Mouse (Mus musculus) limb, embryonic 13.5 days (tissue): ENCODE measurements around the gene Sowahc. TPM values are rescaled to one million over a fixed set of nuclear protein-coding genes. Genes with fewer than 3 reads are reported as not detected.
A peak's percentile ranks its signal among the peaks of the same experiment; 100 is the strongest.

Experiments
- ATAC-seq: fragments of 200-750 bp; cut with Nextera tagmentation; 2 replicates; pipeline ENCODE4 v1.8.0; 2017; ENCODE audit warnings: low read depth, moderate number of reproducible peaks, moderate TSS enrichment; ENCODE audit not compliant: low FRiP score
- H3K27ac ChIP-seq: fragments of 300-500 bp; sonication (generic); 2 replicates; pipeline ENCODE4 v1.5.1; 2015; ENCODE audit warnings: inconsistent platforms, mild to moderate bottlenecking, moderate library complexity
- H3K27me3 ChIP-seq: fragments of 300-500 bp; sonication (generic); 2 replicates; pipeline ENCODE4 v1.6.1; 2015; ENCODE audit warnings: mild to moderate bottlenecking, inconsistent platforms
- H3K36me3 ChIP-seq: fragments of 300-500 bp; sonication (generic); 2 replicates; pipeline ENCODE4 v1.6.1; 2015; ENCODE audit warnings: inconsistent platforms, mild to moderate bottlenecking, moderate library complexity
- H3K4me1 ChIP-seq: fragments of 300-500 bp; sonication (generic); 2 replicates; pipeline ENCODE4 v1.6.1; 2015; ENCODE audit warnings: inconsistent platforms
- H3K4me2 ChIP-seq: fragments of 300-500 bp; sonication (generic); replicated peaks from 2 replicates; pipeline ENCODE4 v1.6.1; 2015; ENCODE audit warnings: inconsistent platforms, mild to moderate bottlenecking, moderate library complexity
- H3K4me3 ChIP-seq: fragments of 300-500 bp; sonication (generic); 2 replicates; pipeline ENCODE4 v1.5.1; 2015; ENCODE audit warnings: moderate library complexity, mild to moderate bottlenecking, inconsistent platforms
- H3K9ac ChIP-seq: fragments of 300-500 bp; sonication (generic); 2 replicates; pipeline ENCODE4 v1.6.1; 2015; ENCODE audit warnings: mild to moderate bottlenecking, inconsistent platforms
- H3K9me3 ChIP-seq: fragments of 300-500 bp; sonication (generic); 2 replicates; pipeline ENCODE4 v1.6.1; 2016; ENCODE audit warnings: inconsistent platforms
- WGBS: fragments of 180-500 bp; shearing (Covaris S2); methylation state at CpG from one replicate; pipeline ENCODE4 v1.1.7; 2015; 5-methylcytosine and 5-hydroxymethylcytosine counted together
- polyA plus RNA-seq: library from polyadenylated mRNA; unstranded; fragments of >200 nt; fragmentation: Nextera tagmentation; extraction: Ambion mirVana; gene quantifications from 2 replicates; pipeline ENCODE4 v1.2.1, GENCODE M21; 2015

Sowahc gene
- 14.1 and 15.6 TPM in 2 replicates for polyA plus RNA-seq

GRCm38 (mm10) chr10:59221473-59222270 is at the start of gene Sowahc, which contains the start of gene Sept10:
Gene Sowahc, plus strand, starts transcription at chr10:59221953.
Gene Sept10, minus strand, starts transcription at chr10:59221847.
- WGBS: under 1% methylated on average over 74 of the region's 84 CpGs
- Histone ChIP-seq H3K9me3 (no peaks in the 10 kb centered on the region), H3K4me1 (peaks cover 19% of the 10 kb centered on the region), H3K4me2 (peak within 1 kb of the TSS; percentile 99), H3K9ac (peak within 1 kb of the TSS; percentile 87), H3K4me3 (peak within 1 kb of the TSS; percentile 82), H3K27ac (peak within 1 kb of the TSS; percentile 89), H3K27me3 (no peaks in the 10 kb centered on the region), H3K36me3 (no peaks in the 10 kb centered on the region)
- ATAC-seq: peak; percentile 95

GRCm38 (mm10) chr10:59172539-59172938 is 49.2 kb upstream of the Sowahc start:
- no peak overlapping the region for H3K9ac ChIP-seq
- H3K9me3 ChIP-seq: no peaks in the 10 kb centered on the region
- WGBS: 88% methylated on average over 1 of the region's 1 CpGs
- ATAC-seq: no peak
- no peaks in the 10 kb centered on the region for H3K27me3 ChIP-seq
- H3K27ac ChIP-seq: no peak overlapping the region
- no peak overlapping the region for H3K4me3 ChIP-seq
- no peaks in the 10 kb centered on the region for H3K4me1 ChIP-seq
- peaks cover 18% of the 10 kb centered on the region for H3K36me3 ChIP-seq
- no peak overlapping the region for H3K4me2 ChIP-seq

GRCm38 (mm10) chr10:59179620-59180019 is 42.1 kb upstream of the Sowahc start:
- WGBS: 79% methylated on average over 3 of the region's 3 CpGs
- no peak for ATAC-seq
- H3K4me1 ChIP-seq: no peaks in the 10 kb centered on the region
- no peak overlapping the region for H3K9ac ChIP-seq
- H3K4me3 ChIP-seq: no peak overlapping the region
- no peak overlapping the region for H3K27ac ChIP-seq
- H3K36me3 ChIP-seq: peaks cover 18% of the 10 kb centered on the region
- no peak overlapping the region for H3K4me2 ChIP-seq
- H3K9me3 ChIP-seq: no peaks in the 10 kb centered on the region
- H3K27me3 ChIP-seq: no peaks in the 10 kb centered on the region

- Histone ChIP-seq H3K27ac (no peak overlapping the region), H3K4me1 (no peaks in the 10 kb centered on the region), H3K9ac (no peak overlapping the region), H3K27me3 (no peaks in the 10 kb centered on the region), H3K9me3 (no peaks in the 10 kb centered on the region), H3K4me3 (no peak overlapping the region), H3K4me2 (no peak overlapping the region), H3K36me3 (peaks cover 18% of the 10 kb centered on the region)
- ATAC-seq: no peak
- WGBS: 78% methylated on average over 3 of the region's 3 CpGs
These were observed 39.4 kb upstream of the Sowahc start for GRCm38 (mm10) chr10:59182306-59182705.

GRCm38 (mm10) chr10:59194891-59195290 is 26.9 kb upstream of the Sowahc start:
- peaks cover 13% of the 10 kb centered on the region for H3K36me3 ChIP-seq
- no peaks in the 10 kb centered on the region for H3K27me3 ChIP-seq
- 0 out of 2 replicates have a peak, but pooled peaks have one; percentile 40 for ATAC-seq
- no peak overlapping the region for H3K9ac ChIP-seq
- 48% methylated on average over 5 of the region's 5 CpGs for WGBS
- peaks cover 11% of the 10 kb centered on the region for H3K4me1 ChIP-seq
- no peak overlapping the region for H3K4me2 ChIP-seq
- no peaks in the 10 kb centered on the region for H3K9me3 ChIP-seq
- no peak overlapping the region for H3K27ac ChIP-seq
- H3K4me3 ChIP-seq: no peak overlapping the region

GRCm38 (mm10) chr10:59196763-59197162 is 25.0 kb upstream of the Sowahc start:
- ATAC-seq: no peak
- H3K9me3 ChIP-seq: no peaks in the 10 kb centered on the region
- H3K4me1 ChIP-seq: peaks cover 11% of the 10 kb centered on the region
- H3K36me3 ChIP-seq: no peaks in the 10 kb centered on the region
- H3K27ac ChIP-seq: no peak overlapping the region
- H3K9ac ChIP-seq: no peak overlapping the region
- WGBS: 82% methylated on average over 3 of the region's 3 CpGs
- H3K4me2 ChIP-seq: no peak overlapping the region
- no peak overlapping the region for H3K4me3 ChIP-seq
- no peaks in the 10 kb centered on the region for H3K27me3 ChIP-seq

GRCm38 (mm10) chr10:59200011-59200410 is 21.7 kb upstream of the Sowahc start:
- Histone ChIP-seq H3K9ac (no peak overlapping the region), H3K9me3 (no peaks in the 10 kb centered on the region), H3K4me3 (no peak overlapping the region), H3K27ac (no peak overlapping the region), H3K4me1 (peaks cover 9% of the 10 kb centered on the region), H3K36me3 (no peaks in the 10 kb centered on the region; the same call in 1 of the 2 replicates), H3K4me2 (no peak overlapping the region), H3K27me3 (no peaks in the 10 kb centered on the region)
- no peak for ATAC-seq

- no peak for ATAC-seq
- no peaks in the 10 kb centered on the region for H3K9me3 ChIP-seq
- H3K4me3 ChIP-seq: peak overlapping the region; percentile 82
- no peaks in the 10 kb centered on the region for H3K36me3 ChIP-seq
- WGBS: 1% methylated on average over 39 of the region's 39 CpGs
- H3K27me3 ChIP-seq: no peaks in the 10 kb centered on the region
- H3K9ac ChIP-seq: peak overlapping the region; percentile 87
- H3K4me1 ChIP-seq: peaks cover 19% of the 10 kb centered on the region
- peak overlapping the region; percentile 89 for H3K27ac ChIP-seq
- peak overlapping the region; percentile 99 for H3K4me2 ChIP-seq
These were observed 805 bp upstream of the Sowahc start for GRCm38 (mm10) chr10:59220824-59221472.

- Histone ChIP-seq H3K9me3 (no peaks in the 10 kb centered on the region), H3K4me2 (peak overlapping the region; percentile 99), H3K4me3 (peak overlapping the region; percentile 82), H3K27ac (peak overlapping the region; percentile 89), H3K9ac (peak overlapping the region; percentile 87), H3K4me1 (peaks cover 19% of the 10 kb centered on the region), H3K36me3 (no peaks in the 10 kb centered on the region), H3K27me3 (no peaks in the 10 kb centered on the region)
- no peak for ATAC-seq
- 3% methylated on average over 49 of the region's 49 CpGs for WGBS
These were observed 733 bp downstream of the Sowahc start for GRCm38 (mm10) chr10:59222271-59223101.

- H3K9ac ChIP-seq: peak overlapping the region; percentile 87
- no peak for ATAC-seq
- 46% methylated on average over 14 of the region's 14 CpGs for WGBS
These were observed 1.5 kb downstream of the Sowahc start for GRCm38 (mm10) chr10:59223301-59223700.

GRCm38 (mm10) chr10:59223890-59224289 is 2.1 kb downstream of the Sowahc start:
- no peak for ATAC-seq
- Histone ChIP-seq H3K36me3 (no peaks in the 10 kb centered on the region), H3K27me3 (no peaks in the 10 kb centered on the region), H3K9me3 (no peaks in the 10 kb centered on the region), H3K4me3 (peak overlapping the region; percentile 82), H3K4me2 (peak overlapping the region; percentile 99), H3K27ac (no peak overlapping the region), H3K9ac (no peak overlapping the region), H3K4me1 (peaks cover 19% of the 10 kb centered on the region)
- 55% methylated on average over 4 of the region's 4 CpGs for WGBS

More at GRCm38 (mm10) chr10:59223301-59223700, 1.5 kb downstream of the Sowahc start:
- Histone ChIP-seq H3K9me3 (no peaks in the 10 kb centered on the region), H3K4me2 (peak overlapping the region; percentile 99), H3K4me1 (peaks cover 19% of the 10 kb centered on the region), H3K27me3 (no peaks in the 10 kb centered on the region), H3K36me3 (no peaks in the 10 kb centered on the region), H3K4me3 (peak overlapping the region; percentile 82), H3K27ac (no peak overlapping the region)

GRCm38 (mm10) chr10:59225137-59225536 is 3.4 kb downstream of the Sowahc start:
- no peak overlapping the region for H3K9ac ChIP-seq
- peak overlapping the region; percentile 30 for H3K4me2 ChIP-seq
- no peaks in the 10 kb centered on the region for H3K27me3 ChIP-seq
- no peak overlapping the region for H3K27ac ChIP-seq
- no peak overlapping the region for H3K4me3 ChIP-seq
- no peak for ATAC-seq
- H3K36me3 ChIP-seq: no peaks in the 10 kb centered on the region
- WGBS: 87% methylated on average over 2 of the region's 2 CpGs
- H3K9me3 ChIP-seq: no peaks in the 10 kb centered on the region
- H3K4me1 ChIP-seq: peaks cover 13% of the 10 kb centered on the region
